Mouse (Mus musculus) erythroblast, embryonic 14.5 days (primary cell): ENCODE results near the gene Tuba8.

Source experiments
- GATA1 ChIP-seq: IDR thresholded peaks from 2 replicates; pipeline ENCODE4 v1.6.1; 2012; ENCODE audit warnings: low read length, inconsistent platforms, mixed read lengths
- TAL1 ChIP-seq: IDR thresholded peaks from 3 replicates; pipeline ENCODE4 v1.6.1; 2012; ENCODE audit warnings: low read length, inconsistent platforms, mixed read lengths

GRCm38 (mm10) chr6:121191261-121192009 lies 19.1 kb upstream of the Tuba8 start:
- TF ChIP-seq TAL1 (no peak), GATA1 (no peak)
